In genomic region chr16:21358313-21358920, GRCm38 (mm10) we compare ENCODE assay signal across 12 mouse cellular contexts.
DNase-seq lines count a peak whose midpoint lies in the region; ATAC-seq and TF ChIP-seq lines count a peak whose summit lies in the region.
"Had no signal": no experiment of that assay in that cellular context is flagged by ENCODE, and none has a peak within 500 bp of the region (broad histone marks: within the 10 kb centered on the region; RNA-seq: fewer than 3 reads in every experiment).

No protein-coding gene starts in this region.

- H3K27me3 ChIP-seq in forebrain, embryonic 16.5 days (replicated peaks; ENCODE audit: control insufficient read depth, insufficient read depth, low read length), result no peaks in the 10 kb centered on the region
- H3K27me3 ChIP-seq: limb, embryonic 13.5 days; neural tube, embryonic 12.5 days had no signal

- DNase-seq in left cerebral cortex, adult 2 months (ENCODE audit: extremely low spot score in 1 of 2, low spot score in 2 of 2), result peak in 1 of 2 experiments; percentile 38
- DNase-seq in left cerebral cortex, adult 11 months (ENCODE audit: low spot score), result no peak
- peak; percentile 45 for DNase-seq in Muller cell, postnatal 12 days (ENCODE audit: inconsistent ontology term)
- no peak for DNase-seq in gastrocnemius, adult 8-10 months (ENCODE audit: low spot score in 2 of 2)
- no peak for DNase-seq in natural killer cell, adult 2 months (ENCODE audit: low spot score in 2 of 2)
- no peak for DNase-seq in kidney, adult 18-20 months
- DNase-seq: cerebellum, adult 9-11 months; gastrocnemius, postnatal 14 days had no signal

- peak overlapping the region; percentile 36 for H3K27ac ChIP-seq in left cerebral cortex, adult 2 months
- no peak overlapping the region for H3K27ac ChIP-seq in forebrain, embryonic 16.5 days (ENCODE audit: low read length)
- H3K27ac ChIP-seq: limb, embryonic 13.5 days; neural tube, embryonic 12.5 days had no signal

- WGBS in forebrain, embryonic 16.5 days, result 51% methylated on average over 12 of the region's 12 CpGs

- no peaks in the 10 kb centered on the region for H3K9me3 ChIP-seq in forebrain, embryonic 16.5 days (ENCODE audit: control insufficient read depth, low read length)
- H3K9me3 ChIP-seq: limb, embryonic 13.5 days; neural tube, embryonic 12.5 days had no signal

- H3K4me2 ChIP-seq in forebrain, embryonic 16.5 days (ENCODE audit: low read length), result no peak overlapping the region
- H3K4me2 ChIP-seq: limb, embryonic 13.5 days; neural tube, embryonic 12.5 days had no signal

- peaks cover 10% of the 10 kb centered on the region; the same call in 1 of the 2 replicates for H3K4me1 ChIP-seq in forebrain, embryonic 16.5 days (replicated peaks; ENCODE audit: control insufficient read depth, insufficient read depth, low read length)

- peak; percentile 51; the same call in 1 of the 2 replicates for ATAC-seq in forebrain, embryonic 16.5 days
- ATAC-seq in megakaryocyte-erythroid progenitor cell, adult 5-6 weeks (replicated peaks; ENCODE audit: low FRiP score, low TSS enrichment, poor library complexity, severe bottlenecking), result peak; percentile 36; the same call in 1 of the 2 replicates

- intact Hi-C loops in left cerebral cortex, adult 2 months (cut with DNase I), result no loop called here

- H3K9ac ChIP-seq in forebrain, embryonic 16.5 days (replicated peaks; ENCODE audit: low read depth, low read length), result no peak overlapping the region
- H3K9ac ChIP-seq: limb, embryonic 13.5 days; neural tube, embryonic 12.5 days had no signal

- no peak for TF ChIP-seq CTCF in left cerebral cortex, adult 2 months (IDR thresholded peaks at IDR 0.05)

- H3K4me3 ChIP-seq in left cerebral cortex, adult 2 months, result peak overlapping the region; percentile 13; the same call in 1 of the 2 replicates
- no peak overlapping the region for H3K4me3 ChIP-seq in forebrain, embryonic 16.5 days (replicated peaks; ENCODE audit: low read length)
- H3K4me3 ChIP-seq: limb, embryonic 13.5 days; neural tube, embryonic 12.5 days had no signal

- H3K36me3 ChIP-seq in forebrain, embryonic 16.5 days (ENCODE audit: control insufficient read depth, insufficient read depth), result no peaks in the 10 kb centered on the region
- H3K36me3 ChIP-seq: limb, embryonic 13.5 days; neural tube, embryonic 12.5 days had no signal
